Mouse (Mus musculus): Measurements from ENCODE around the gene Abcg5.

Abcg5 gene

DNA sequence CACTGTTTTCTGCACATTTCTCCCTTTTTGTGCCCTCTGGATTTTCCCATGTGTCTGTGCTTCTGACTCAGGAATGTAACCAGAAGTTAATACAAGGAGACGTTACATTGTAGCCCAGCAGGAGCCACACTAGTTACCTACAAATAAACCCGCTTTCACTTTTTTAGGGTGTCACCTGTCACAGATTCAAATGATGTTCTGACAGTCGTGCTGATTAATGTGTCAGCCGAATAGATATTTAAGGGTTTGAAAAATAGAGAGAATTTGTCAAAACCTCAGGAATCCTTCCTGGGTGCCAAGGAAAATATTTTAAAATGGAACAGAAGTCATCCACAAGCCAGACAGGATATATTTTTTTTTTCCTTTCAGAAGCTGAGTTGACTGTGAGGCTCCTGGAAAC, 2.5 kb upstream of the Abcg5 start:
- DNase-seq (ENCODE audit: low spot score in 2 of 2): no peak

DNA sequence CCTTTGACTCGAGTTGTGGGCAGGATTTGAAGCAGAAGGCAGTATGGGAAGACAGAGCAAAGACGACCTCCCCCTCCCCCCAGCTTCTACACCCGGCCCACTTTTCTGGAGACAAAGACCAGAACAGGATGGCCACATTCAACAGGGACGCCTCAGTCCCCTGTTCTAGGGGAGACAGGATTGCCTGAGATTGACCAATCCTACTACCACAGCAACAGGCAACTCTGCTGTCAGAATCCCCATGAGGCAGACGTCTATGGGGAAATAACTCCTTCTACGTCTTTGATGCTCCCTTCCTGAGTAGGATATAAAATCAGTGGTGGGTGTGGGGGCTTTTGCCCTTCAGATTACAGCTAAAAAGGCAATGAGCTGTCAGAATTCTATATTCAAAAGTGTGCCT, 1.5 kb upstream of the Abcg5 start:
- DNase-seq (ENCODE audit: low spot score in 2 of 2): no peak

DNA sequence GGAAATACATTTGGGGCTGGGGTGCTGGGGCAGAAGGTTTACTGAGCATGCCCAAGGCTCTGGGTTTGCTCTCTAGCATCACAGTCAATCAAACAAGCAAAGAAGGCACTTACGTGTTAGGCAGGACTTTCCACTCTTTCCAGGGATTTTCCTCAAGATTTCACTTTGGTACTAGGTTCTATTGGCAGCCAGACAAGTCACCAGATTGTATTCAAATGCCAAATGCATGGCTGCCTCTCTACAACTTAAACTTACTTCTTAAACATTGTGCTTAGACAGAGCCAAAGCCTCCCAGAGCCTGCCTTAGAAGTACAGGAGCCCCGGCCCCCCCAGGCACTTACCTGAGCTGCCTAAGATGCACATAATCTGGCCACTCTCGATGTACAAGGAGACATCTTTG, 1.1 kb downstream of the Abcg5 start:
- no peak for DNase-seq (ENCODE audit: low spot score in 2 of 2)

DNA sequence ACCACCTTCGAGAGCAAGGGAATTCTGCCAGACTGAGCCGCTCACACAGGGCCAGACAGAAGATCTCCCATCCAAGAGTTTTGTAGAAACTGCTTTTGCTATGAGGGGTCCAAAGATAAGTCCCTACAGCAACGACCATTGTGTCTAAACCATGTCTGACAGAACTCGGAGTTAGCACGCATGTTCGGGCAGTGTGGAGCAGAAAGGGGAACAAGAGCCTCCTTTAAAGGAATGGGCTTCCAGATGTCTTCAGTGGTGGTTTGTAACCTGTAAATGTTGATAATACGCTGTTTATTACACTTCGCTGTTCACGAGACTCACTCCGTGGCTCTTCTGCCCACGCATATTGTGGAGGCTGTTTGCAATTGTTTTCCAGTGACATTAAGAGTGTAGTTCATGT, 5.2 kb downstream of the Abcg5 start:
- no peak for DNase-seq (ENCODE audit: low spot score in 2 of 2)

DNA sequence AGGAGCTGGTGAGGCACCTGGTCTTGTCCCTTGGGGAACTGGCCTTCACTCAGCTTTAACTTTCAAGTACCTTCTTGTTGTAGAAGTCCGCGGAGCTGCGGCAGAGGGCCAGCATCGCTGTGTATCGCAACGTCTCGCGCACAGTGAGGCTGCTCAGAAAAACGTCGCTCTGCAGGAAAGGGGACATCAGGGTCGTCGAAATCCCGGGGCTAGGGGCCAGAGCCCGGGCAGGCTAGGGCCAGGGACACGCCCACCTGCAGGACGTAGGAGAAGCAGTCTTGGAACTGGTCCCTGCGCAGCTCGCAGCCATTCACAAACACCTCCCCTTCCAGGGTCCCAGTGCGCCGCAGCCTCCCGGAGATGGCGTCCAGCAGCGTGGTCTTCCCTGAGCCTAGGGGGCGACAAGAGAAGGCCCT, 6.9 kb downstream of the Abcg5 start, which contains the start of gene Abcg8:
Abcg8 (plus strand) TSS at position 352 of the 416 bp plus-strand sequence.
- DNase-seq (ENCODE audit: low spot score in 2 of 2): no peak

DNA sequence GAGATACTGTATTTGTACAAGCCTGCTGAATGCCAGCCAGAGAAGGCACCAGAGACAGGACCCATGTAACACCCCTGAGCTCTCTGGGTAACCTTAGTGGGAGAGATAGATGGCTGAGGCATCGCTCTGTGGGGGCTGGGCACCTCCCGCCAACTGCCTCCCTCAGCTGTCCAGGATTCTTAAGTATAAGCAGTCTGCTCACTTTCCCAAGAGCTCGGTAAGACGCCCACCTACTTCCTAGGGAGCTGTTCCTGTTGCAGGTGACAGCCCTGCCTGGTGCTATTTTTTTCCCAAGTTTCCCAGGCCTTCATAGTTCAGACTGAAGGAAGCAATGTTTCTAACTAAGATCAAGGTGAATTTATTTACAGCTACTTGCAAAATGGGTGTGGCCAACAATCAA, 7.6 kb downstream of the Abcg5 start:
- no peak for DNase-seq (ENCODE audit: low spot score in 2 of 2)

DNA sequence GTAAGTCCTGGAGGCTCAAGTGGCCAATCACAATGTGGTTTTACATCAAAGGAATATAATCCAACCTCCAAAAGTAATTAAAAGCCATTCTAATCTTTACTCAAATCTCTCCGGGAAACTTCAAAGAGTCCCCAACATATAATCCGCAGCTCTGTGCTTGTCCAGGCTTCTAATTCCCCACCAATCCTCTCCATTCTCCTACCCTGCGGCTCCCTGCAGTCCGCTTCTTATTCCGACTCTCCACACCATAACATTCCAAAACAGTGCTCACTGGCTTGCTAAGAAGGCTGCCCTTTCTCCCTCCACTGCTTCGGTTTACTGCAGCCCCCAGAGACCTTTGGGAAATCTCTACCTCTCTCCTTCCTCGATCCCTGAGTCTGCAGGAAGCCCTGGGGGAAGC, 8.8 kb downstream of the Abcg5 start:
- DNase-seq (ENCODE audit: low spot score in 2 of 2): no peak

DNA sequence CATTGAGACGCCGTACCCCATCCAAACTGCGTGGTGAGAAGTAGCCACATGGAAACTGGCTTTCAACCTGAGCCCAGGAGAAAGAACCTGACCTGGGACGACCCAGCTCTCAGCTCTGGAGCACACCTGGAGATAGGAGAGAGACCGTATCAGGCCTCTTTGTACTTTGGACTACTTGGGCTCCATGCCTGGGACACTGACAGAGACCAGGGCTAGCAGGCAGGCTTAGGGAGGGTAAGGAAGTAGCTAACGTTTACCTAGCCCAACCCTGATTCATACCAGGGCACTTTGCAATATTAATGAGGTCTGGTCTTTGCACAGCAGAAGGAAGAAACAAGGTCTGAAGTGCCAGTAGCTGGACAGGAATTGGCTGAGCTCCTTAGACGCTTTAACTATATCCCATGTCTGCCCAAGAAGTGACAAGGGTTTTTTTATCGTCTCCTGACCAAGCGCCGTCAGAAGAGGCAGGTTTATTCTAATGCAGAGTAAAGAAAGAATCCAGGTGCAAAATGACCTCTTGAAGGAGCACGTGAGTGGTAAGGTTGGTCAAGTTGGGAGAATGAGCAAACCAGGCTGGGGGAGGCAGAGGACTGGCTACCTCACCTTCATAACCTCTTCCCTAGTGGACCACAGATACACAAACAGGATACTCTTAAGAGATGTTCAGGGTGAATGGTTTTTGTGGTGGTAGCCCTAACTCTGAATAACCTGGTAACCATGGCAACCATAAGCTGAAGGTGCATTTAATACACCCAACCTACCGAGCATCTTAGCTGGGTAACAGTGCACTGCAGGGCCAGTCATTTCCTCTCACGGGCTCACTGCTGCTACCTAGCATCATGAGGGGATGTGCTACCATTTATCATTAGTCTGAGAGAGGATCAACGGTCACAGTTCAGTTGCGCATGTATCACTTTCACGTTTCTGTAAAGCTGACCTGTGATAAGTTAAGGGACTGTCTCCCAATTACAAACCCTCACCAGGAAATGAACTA, 10.1 kb downstream of the Abcg5 start:
- no peak for DNase-seq (ENCODE audit: low spot score in 2 of 2)

DNA sequence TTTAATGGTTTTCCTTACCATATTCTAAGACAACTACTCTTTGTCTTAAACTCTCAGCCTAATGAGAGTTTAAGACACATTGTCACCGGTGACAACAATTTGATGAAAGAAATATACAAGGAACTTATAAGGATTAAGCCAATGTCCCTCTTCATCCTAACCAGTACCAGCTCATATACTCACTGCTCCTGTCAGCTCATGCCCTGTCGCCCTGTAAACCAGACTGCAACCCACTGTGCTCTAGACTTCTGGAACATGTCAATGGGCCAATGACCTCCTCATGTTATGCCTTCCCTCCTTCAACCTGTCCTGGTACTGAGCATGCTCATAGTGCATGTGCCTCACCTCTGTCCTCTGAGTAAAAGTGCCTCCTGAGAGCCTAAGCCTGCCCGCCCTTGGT, 15.0 kb downstream of the Abcg5 start:
- DNase-seq (ENCODE audit: low spot score in 2 of 2): no peak

DNA sequence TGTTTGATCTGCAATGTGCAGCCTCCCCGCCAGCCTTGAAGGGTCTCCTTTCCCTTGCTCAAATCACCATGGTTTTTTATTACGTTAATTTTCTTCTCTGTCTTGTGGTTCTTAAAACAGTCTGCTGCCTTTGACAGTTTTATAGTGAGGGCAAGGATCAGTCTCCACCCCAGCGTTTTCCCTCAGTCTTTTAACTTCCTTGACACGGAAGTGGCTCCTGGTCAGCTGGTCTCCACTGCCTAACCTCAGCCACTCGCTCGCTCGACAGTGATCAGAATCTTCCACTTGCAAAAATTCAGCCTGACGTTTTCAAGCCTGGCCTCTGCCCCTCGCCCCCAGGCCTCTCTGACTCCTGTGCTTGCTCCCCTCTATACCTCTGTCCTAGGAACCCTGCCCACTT, 17.1 kb downstream of the Abcg5 start:
- no peak for DNase-seq (ENCODE audit: low spot score in 2 of 2)

DNA sequence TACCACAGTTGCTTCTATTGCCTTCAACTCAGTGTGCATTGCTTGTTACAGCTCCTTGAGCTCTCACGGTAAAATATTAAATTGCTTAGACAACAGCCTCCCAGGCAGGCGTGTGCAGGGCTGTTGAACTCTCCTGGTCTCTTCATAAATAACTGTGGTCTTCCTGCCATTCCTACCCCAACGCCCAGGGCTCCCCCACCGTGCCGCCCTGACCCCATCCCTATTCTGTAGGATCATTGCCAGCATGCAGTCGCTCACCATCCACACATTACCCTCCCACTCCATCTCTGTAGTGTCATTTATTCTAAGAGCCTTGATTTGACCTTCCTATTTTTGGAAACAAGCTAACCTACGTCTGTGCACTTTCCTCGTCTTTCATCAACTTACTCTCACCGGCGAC, 17.8 kb downstream of the Abcg5 start:
- no peak for DNase-seq (ENCODE audit: low spot score in 2 of 2)

DNA sequence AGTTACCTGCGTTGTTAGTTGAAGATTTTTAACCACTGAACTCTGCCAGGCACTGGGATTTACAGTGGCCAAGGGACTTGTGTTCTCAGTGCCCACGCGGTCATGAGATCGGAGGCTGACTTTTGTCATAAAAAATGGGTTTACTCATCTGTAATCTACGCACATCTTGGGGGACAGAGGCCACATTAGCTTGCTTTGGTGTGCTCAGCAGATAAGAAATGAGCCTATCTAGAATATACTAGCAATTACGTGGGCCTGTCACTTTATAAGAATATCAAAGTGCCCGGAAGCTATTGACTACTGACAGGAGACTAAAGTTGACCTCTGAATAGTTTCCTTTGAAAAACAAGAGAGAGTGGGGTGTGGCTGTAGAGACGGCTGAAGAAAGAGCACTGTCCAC, 23.9 kb downstream of the Abcg5 start:
- DNase-seq (ENCODE audit: low spot score in 2 of 2): no peak

DNA sequence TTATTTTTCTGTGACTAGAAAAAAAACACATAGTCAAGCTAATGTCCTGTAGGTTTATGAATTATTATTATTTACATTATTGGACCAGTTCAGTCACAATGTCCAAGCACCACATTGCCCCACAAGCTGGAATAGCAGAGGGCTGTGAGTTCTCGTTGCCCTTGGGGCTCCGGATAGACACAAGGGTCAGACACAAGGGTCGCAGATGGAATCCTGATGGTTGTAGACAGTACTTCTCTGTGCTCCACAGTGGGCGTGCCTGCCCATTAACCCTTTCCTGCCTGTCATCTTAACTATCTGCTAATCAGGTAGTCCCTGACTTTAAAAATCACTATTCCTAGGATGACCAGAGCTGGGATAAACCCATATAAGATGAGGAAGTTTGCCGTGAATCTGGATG, 24.6 kb downstream of the Abcg5 start:
- DNase-seq (ENCODE audit: low spot score in 2 of 2): no peak

DNA sequence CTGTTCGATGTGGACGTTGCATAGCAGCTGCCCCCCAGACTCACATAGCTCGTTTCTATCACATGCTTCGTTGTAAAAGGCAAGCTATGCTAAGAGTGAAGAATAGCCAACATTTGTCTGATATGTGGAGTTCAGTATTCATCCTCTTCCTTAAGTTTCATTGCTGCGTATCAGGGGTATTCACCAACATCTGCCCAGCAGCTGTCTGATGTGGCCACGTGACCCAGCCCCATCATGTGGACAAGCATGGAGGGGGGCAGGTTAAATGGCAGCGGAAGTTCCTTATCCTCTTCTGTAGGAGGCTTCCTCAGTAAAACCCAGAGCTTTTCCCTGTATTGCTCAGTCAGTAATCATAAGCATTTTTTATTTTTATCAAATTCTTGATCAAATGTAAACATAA, 25.0 kb downstream of the Abcg5 start:
- no peak for DNase-seq (ENCODE audit: low spot score in 2 of 2)

DNA sequence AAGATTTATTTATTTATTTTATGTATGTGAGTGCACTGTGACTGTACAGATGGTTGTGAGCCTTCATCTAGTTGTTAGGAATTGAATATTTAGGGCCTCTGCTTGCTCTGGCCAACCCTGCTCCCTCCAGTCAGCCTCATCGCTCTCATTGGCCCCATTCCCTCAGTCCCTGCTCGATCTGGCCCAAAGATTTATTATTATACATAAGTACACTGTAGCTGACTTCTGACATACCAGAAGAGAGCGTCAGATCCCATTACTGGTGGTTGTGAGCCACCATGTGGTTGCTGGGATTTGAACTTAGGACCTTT, 25.4 kb downstream of the Abcg5 start:
- no peak for DNase-seq (ENCODE audit: low spot score in 2 of 2)

DNA sequence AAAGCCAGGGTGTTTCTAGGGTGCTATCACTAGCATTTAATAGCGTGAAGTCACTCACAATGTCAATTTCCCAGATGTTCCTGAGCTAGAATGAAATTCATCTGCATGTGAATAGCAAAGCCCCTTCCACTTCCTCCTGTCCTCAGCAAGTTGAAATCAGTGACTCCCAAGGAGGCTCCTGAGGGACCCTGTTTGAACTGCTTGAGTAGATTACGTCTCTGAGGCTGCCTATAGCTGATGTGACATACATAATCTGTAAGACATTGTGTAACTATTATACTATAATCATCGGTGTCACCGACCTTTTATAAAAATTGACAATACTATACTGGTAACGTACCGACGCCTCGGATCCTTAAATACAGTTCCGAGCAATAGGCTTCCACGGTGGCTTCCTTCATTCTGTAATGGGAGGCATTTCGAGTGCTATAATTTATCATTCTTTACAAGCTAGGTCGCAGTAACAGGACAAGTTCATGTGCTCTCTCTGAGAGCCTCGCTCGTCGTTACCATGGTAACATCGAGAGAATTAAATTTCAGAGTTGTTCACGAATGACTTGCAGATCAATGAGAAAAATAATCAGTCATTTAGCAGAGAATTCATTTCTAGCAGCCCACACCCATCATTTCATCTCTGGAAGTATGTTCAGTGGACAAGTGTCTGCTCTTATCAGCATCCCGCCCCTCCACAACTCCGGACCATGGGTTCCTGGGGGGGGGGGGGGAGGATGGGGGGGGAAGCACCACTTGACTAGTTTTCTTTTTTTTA, 26.0 kb downstream of the Abcg5 start:
- DNase-seq (ENCODE audit: low spot score in 2 of 2): no peak

DNA sequence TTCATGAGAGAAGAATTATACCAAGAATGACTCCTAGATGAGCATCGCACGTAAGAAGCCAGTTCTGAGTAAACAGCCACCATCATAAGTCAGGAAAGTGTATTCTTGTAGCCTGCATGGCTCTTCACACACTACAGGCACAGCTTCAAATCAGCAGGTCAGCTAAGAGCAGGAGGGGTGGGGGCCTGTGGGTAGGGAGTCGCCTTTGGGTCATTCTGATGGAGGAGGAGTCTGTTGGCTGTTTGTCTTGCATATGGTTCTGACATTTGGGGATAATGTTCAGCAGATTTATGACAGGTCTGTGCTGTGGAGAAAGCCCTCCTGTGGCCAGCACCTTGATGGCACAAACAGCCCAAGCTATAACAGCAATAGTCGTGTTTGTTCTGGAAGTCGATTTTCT, 26.6 kb downstream of the Abcg5 start:
- DNase-seq (ENCODE audit: low spot score in 2 of 2): no peak

DNA sequence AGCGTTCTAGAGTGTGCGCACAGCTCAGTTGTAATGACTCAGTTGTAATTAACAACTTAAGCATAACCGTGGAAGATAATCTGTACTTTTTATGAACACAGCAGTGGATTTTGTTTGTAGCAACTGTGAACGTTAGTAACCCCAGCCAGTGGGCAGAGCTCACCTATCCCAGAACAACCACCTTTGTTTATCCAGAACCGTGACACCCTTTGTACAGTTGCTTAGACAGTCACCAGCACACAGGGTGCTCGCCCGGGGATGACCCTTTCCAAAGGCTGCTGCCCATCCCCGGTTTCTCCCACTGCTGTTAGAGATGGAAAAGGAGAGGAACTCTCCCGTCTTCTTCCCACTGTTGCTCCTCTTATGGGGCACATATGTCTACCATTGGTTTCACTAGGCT, 29.3 kb downstream of the Abcg5 start:
- DNase-seq (ENCODE audit: low spot score in 2 of 2): no peak

DNA sequence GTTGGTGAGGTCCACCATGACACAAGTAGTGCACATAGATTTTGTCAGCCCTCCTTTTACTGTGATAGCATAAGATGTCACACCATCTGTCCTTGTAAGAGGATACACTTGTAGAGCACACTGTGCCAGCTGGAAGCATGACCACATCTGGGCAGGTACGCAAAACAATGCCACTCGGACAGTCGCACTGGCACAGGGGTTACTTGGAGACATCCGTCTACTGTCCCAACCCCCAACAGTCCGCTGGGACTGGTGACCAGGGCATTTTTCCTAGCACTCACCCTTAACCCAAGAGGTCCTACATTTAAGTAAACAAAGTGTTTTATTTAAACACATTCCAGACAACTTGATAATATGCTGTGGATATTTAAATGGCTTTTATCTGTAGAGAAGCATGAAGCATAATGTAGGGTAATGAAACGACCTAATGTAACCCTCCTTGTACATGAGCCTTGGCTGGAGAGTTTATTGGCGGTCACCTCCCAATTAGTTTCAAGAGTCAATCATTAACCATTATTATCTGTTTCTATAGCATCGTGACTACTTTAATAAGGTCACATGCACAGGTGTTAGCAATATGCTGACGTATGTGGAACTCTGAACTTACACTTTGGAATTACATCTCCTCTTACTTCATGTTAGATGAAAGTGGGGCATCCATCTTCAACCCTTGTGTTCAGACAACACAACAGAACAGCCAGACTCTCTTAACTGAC, 32.4 kb downstream of the Abcg5 start:
- no peak for DNase-seq (ENCODE audit: low spot score in 2 of 2)

DNA sequence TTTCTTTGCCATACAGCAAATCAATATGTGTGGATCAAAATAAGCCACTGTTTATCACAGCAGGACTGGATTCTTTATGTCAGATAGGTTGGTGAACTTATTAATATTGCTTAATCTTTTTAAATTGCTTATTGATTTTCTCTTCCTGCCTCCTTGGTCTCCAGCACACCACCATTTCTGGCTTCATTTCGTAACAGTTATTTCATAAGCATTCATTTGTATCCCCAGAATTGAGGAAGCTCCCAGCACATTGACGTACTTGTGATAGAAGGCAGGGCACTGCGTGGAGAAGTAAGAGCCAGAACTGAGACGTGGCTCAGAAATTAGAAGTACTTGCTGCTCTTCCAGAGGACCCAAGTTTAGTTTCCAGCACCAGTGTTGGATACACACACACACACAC, 35.2 kb downstream of the Abcg5 start:
- no peak for DNase-seq (ENCODE audit: low spot score in 2 of 2)

DNA sequence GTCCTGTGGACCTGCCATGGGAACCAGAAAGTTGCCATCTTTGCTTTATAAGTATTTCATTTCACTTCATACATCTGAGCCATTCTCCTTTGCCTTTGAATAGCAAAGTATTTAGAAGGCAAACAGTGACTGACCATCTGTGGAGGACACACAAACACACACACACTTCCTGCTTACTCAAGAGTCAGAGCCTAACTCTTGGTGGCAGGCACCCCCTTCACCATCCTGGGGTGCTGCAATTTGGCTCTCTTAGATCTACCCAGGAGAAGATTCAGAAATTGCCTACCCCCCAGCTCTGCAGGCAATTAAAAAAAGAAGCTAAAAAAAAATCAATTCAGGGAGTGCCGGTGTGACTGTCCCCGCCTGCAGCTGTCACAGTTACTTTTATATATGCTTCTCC, 36.3 kb downstream of the Abcg5 start:
- DNase-seq (ENCODE audit: low spot score in 2 of 2): no peak

DNA sequence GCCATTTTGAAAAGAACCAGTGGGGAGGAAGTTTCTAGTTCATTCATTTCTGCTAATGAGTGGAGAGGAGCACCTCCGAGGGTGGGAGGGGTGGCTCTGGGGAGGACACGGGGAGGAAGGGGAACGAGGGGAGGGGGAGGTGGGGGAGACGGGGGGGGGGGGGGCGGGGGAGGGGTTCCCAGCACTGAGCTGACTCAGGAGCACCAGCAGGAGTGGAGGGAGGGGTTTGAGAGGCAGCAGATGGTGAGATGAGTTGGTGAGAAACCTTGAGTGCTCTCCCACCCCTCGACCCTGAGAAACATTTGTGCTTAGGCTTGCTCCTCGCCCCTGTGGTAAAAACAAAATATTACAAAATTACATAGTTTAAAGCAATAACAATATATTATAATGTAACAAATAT, 36.9 kb downstream of the Abcg5 start:
- no peak for DNase-seq (ENCODE audit: low spot score in 2 of 2)

DNA sequence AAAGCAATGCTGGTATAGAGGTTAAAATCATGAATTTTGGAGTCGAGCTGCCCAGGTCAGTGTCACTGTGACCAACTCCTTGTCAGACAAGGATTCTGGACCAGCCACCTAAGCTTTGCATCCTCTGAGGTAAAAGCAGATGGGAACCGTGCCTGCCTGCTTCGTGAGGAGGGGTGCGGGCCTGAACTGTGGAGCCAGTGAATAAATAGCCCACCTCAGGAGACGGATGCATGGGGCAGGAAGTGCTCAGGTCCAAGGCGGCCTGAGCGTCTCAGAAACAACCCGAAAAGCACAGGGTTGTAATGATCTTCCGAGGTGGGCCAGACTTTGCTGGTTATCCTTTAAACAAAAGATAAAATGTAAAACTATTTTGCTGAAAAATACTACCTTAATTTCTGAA, 37.7 kb downstream of the Abcg5 start:
- DNase-seq (ENCODE audit: low spot score in 2 of 2): no peak

Measured in urinary bladder, adult 18-20 months (tissue).